Mouse (Mus musculus) spleen, adult 2 months (tissue): ENCODE data around the gene 1700001C02Rik.

Source experiments
- CTCF ChIP-seq: fragments of 200-500 bp; IDR thresholded peaks from 2 replicates; pipeline ENCODE4 v1.5.1; 2011; ENCODE audit warnings: mild to moderate bottlenecking, inconsistent platforms; ENCODE audit not compliant: insufficient read depth, insufficient read length, insufficient replicate concordance; ENCODE audit errors: extremely low read depth
- POLR2A ChIP-seq: fragments of 200-500 bp; IDR thresholded peaks from 2 replicates; pipeline ENCODE4 v1.6.1; 2011; ENCODE audit warnings: low read depth, low read length, inconsistent platforms

- TF ChIP-seq POLR2A (no peak), CTCF (no peak)
Measured at GRCm38 (mm10) chr5:30440308-30440906, 25.4 kb upstream of the 1700001C02Rik start.
